Mouse (Mus musculus) midbrain, embryonic 11.5 days (tissue): ENCODE measurements at regions not wholly inside any gene's neighbourhood (a gene's known extent, or its start where the extent isn't known, plus 50 kb on each side); places are given as distances from the start of the nearest gene placed in this dataset.
A peak's percentile ranks its signal among the peaks of the same experiment; 100 is the strongest.

Experiments used
- ATAC-seq: fragments of 200-750 bp; cut with Nextera tagmentation; 2 replicates; pipeline ENCODE4 v1.8.0; 2017; ENCODE audit warnings: moderate TSS enrichment, moderate library complexity; ENCODE audit not compliant: low FRiP score
- DNase-seq: peaks from one replicate; pipeline ENCODE4 v3.0.0; 2015; ENCODE audit warnings: low spot score; ENCODE audit errors: missing footprints
- H3K27ac ChIP-seq: fragments of 300-500 bp; sonication (generic); 2 replicates; pipeline ENCODE4 v1.5.1; 2014; ENCODE audit warnings: low read depth, low read length
- H3K27me3 ChIP-seq: fragments of 300-500 bp; sonication (generic); 2 replicates; pipeline ENCODE4 v1.6.1; 2014; ENCODE audit warnings: mild to moderate bottlenecking, low read length, moderate library complexity, mixed read lengths; ENCODE audit not compliant: control insufficient read depth, insufficient read depth
- H3K36me3 ChIP-seq: fragments of 300-500 bp; sonication (generic); 2 replicates; pipeline ENCODE4 v1.6.1; 2014; ENCODE audit warnings: mild to moderate bottlenecking, low read length, moderate library complexity, mixed read lengths; ENCODE audit not compliant: control insufficient read depth, insufficient read depth
- H3K4me1 ChIP-seq: fragments of 300-500 bp; sonication (generic); 2 replicates; pipeline ENCODE4 v1.6.1; 2014; ENCODE audit warnings: low read length; ENCODE audit not compliant: control insufficient read depth, insufficient read depth
- H3K4me2 ChIP-seq: fragments of 300-500 bp; sonication (generic); 2 replicates; pipeline ENCODE4 v1.6.1; 2014; ENCODE audit warnings: mild to moderate bottlenecking, moderate library complexity
- H3K4me3 ChIP-seq: fragments of 300-500 bp; sonication (generic); 2 replicates; pipeline ENCODE4 v1.5.1; 2014; ENCODE audit warnings: low read depth, low read length
- H3K9ac ChIP-seq: fragments of 300-500 bp; sonication (generic); 2 replicates; pipeline ENCODE4 v1.6.1; 2014; ENCODE audit warnings: low read length
- H3K9me3 ChIP-seq: fragments of 300-500 bp; sonication (generic); 2 replicates; pipeline ENCODE4 v1.6.1; 2016; ENCODE audit warnings: low read length; ENCODE audit not compliant: control insufficient read depth
- WGBS: fragments of 180-500 bp; shearing (Covaris S2); extraction: QIAGEN DNeasy Blood & Tissue Kit; methylation state at CpG from one replicate; pipeline ENCODE4 v1.1.7; 2014; 5-methylcytosine and 5-hydroxymethylcytosine counted together

DNA sequence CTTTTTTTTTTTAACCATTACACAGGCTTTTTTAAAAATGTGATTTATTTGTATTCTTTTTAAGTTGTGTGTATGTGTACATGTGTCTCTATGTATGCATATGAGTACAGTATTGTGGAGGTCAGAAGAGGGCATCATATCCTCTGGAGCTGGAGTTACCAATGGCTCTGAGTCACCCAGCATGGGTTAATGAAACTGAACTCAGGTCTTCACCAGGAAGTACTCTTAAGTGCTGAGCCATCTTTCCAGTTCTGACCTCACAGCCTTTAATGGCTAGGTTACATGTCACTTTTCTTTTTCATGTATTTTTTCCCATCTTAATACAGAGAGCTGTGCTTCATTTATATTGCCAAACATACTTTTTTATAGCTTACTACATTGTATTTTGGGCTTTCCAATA, 136.8 kb downstream of the Kcnj2 start:
- no peaks in the 10 kb centered on the region for H3K36me3 ChIP-seq
- no peak for ATAC-seq
- no peak overlapping the region for H3K4me2 ChIP-seq

DNA sequence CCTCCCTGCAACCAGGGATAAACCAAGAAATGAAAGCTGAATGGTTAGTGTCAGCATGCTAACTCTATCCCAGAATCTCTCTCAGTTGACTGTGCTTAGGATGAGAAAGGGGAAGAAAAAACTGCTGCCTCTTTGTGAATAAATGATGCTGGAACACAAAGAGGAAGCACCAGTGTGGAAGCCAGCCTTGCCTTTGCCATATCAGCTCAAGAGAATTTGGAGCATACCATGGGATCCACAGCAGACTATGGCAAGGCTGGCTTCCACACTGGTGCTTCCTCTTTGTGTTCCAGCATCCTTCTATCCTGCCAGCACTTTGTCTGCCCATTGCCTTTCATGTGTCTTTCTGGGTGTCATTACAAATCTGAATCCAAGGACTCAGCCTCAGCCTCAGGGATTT, 144.6 kb downstream of the Kcnj2 start:
- H3K9me3 ChIP-seq, result no peaks in the 10 kb centered on the region
- no peaks in the 10 kb centered on the region for H3K27me3 ChIP-seq
- no peak overlapping the region for H3K4me2 ChIP-seq
- DNase-seq (no peak), ATAC-seq (no peak)
- H3K27ac ChIP-seq, result no peak overlapping the region
- H3K4me3 ChIP-seq, result no peak overlapping the region
- H3K9ac ChIP-seq, result no peak overlapping the region
- H3K4me1 ChIP-seq, result peaks cover 13% of the 10 kb centered on the region
- no peaks in the 10 kb centered on the region for H3K36me3 ChIP-seq

More for the DNA sequence above, 136.8 kb downstream of the Kcnj2 start:
- Histone ChIP-seq H3K9me3 (no peaks in the 10 kb centered on the region), H3K4me1 (no peaks in the 10 kb centered on the region), H3K27ac (no peak overlapping the region), H3K4me3 (no peak overlapping the region), H3K27me3 (no peaks in the 10 kb centered on the region), H3K9ac (no peak overlapping the region)
- DNase-seq, result no peak

GRCm38 (mm10) chr11:111212038-111212701, 146.2 kb downstream of the Kcnj2 start:
- Histone ChIP-seq H3K27ac (peak overlapping the region; percentile 78), H3K4me1 (peaks cover 13% of the 10 kb centered on the region), H3K27me3 (no peaks in the 10 kb centered on the region), H3K36me3 (no peaks in the 10 kb centered on the region), H3K4me2 (no peak overlapping the region; the same call in 1 of the 2 replicates), H3K9me3 (no peaks in the 10 kb centered on the region), H3K4me3 (no peak overlapping the region), H3K9ac (no peak overlapping the region)
- ATAC-seq (peak; percentile 92), DNase-seq (peak; percentile 90)
- 44% methylated on average over 5 of the region's 5 CpGs for WGBS

DNA sequence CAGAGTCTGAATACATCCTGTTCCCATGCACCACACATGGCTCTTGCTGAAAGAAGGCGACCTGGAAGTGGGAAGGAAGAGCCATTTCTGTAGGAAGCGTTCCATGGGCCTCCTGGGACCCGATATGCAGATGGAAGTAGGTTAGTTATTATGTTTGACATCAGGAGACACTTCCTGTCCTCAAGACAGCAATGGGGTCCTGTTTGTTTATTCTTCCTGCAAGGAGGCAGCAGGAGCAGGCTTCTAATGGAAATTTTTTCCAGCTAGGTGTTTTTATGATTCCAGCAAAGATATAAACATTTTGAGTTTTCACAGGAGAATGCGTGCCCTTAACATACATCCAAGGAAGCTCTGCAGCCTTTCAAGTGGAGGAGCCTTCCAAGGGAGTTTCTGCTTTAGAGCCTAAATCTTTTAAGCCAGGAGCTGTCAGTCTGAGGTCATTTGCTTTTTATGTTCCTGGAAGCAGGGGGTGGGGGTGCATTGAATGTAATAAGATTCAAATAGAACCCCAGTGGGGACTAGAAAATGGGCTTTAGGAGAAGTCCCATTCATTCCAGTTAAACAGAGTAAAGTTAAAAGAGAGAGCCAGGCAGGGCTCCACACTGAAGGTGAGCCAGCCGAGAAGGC, 146.9 kb downstream of the Kcnj2 start:
- peak; percentile 91 for DNase-seq
- H3K9me3 ChIP-seq, result no peaks in the 10 kb centered on the region
- WGBS, result 14% methylated on average over 5 of the region's 5 CpGs
- H3K27ac ChIP-seq, result peak overlapping the region; percentile 78
- ATAC-seq, result peak; percentile 55
- H3K27me3 ChIP-seq, result no peaks in the 10 kb centered on the region
- H3K4me3 ChIP-seq, result no peak overlapping the region
- no peak overlapping the region for H3K9ac ChIP-seq
- no peaks in the 10 kb centered on the region for H3K36me3 ChIP-seq
- peaks cover 13% of the 10 kb centered on the region for H3K4me1 ChIP-seq
- no peak overlapping the region; the same call in 1 of the 2 replicates for H3K4me2 ChIP-seq

DNA sequence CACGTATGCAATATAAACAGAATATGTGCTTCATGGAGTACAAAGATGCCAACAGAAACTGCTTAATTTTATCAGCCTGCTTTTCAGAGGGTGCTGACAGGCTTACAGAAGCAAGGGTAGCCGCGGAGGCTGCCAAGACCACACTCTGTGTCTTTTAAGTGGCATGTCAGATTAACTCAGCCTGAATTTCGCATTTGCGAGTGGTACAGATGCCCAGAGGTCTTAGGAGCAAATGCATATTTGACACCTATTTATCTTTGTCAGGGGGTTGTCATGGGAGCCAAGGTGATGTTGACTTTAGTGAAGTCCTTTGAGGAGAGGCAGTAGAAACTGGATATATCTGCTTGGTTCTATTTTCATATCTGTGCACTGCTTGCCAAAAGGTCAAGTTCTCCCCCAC, 149.0 kb downstream of the Kcnj2 start:
- H3K4me3 ChIP-seq, result no peak overlapping the region
- no peak overlapping the region for H3K9ac ChIP-seq
- H3K4me1 ChIP-seq, result peaks cover 13% of the 10 kb centered on the region
- no peaks in the 10 kb centered on the region for H3K27me3 ChIP-seq
- H3K36me3 ChIP-seq, result no peaks in the 10 kb centered on the region
- no peaks in the 10 kb centered on the region for H3K9me3 ChIP-seq
- H3K27ac ChIP-seq, result no peak overlapping the region
- WGBS, result 65% methylated on average over 5 of the region's 5 CpGs
- ATAC-seq, result no peak
- H3K4me2 ChIP-seq, result no peak overlapping the region
- DNase-seq, result no peak

GRCm38 (mm10) chr11:111223834-111224233, 157.9 kb downstream of the Kcnj2 start:
- no peak for ATAC-seq
- H3K9ac ChIP-seq, result no peak overlapping the region
- no peaks in the 10 kb centered on the region for H3K36me3 ChIP-seq
- WGBS, result 87% methylated on average over 4 of the region's 4 CpGs
- no peaks in the 10 kb centered on the region for H3K9me3 ChIP-seq
- no peak overlapping the region for H3K4me2 ChIP-seq
- H3K27ac ChIP-seq, result no peak overlapping the region
- DNase-seq, result no peak
- no peaks in the 10 kb centered on the region for H3K27me3 ChIP-seq
- H3K4me1 ChIP-seq, result no peaks in the 10 kb centered on the region
- H3K4me3 ChIP-seq, result no peak overlapping the region

DNA sequence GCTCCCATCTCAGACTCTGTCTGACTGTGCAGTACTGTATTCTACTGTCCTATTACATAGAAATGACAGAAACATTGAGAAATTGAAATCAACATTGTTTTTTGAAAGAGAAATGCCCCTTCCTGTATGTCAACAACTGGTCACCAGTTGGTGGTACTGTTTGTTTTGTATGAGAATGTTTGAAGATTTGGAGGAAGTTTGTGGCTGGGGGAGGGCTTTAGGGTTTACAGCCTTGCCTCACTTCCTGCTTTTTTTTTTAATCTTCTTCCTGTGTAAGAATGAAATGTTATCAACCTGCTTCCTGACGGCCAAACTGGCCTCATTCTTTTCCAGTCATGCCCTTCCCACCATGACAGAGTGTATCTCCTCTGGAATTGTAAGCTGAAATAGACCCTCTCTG, 161.3 kb downstream of the Kcnj2 start:
- H3K27me3 ChIP-seq, result no peaks in the 10 kb centered on the region
- ATAC-seq, result no peak

GRCm38 (mm10) chr11:111236741-111237140, 170.8 kb downstream of the Kcnj2 start:
- no peak overlapping the region for H3K27ac ChIP-seq
- H3K9me3 ChIP-seq, result no peaks in the 10 kb centered on the region
- no peak overlapping the region for H3K4me2 ChIP-seq
- no peaks in the 10 kb centered on the region for H3K27me3 ChIP-seq
- no peak overlapping the region for H3K4me3 ChIP-seq
- ATAC-seq, result no peak
- H3K36me3 ChIP-seq, result no peaks in the 10 kb centered on the region
- H3K4me1 ChIP-seq, result no peaks in the 10 kb centered on the region
- no peak for DNase-seq
- no peak overlapping the region for H3K9ac ChIP-seq
- 95% methylated on average over 1 of the region's 1 CpGs for WGBS

More for the DNA sequence above, 161.3 kb downstream of the Kcnj2 start:
- H3K4me2 ChIP-seq, result no peak overlapping the region
- no peaks in the 10 kb centered on the region for H3K9me3 ChIP-seq
- no peaks in the 10 kb centered on the region for H3K36me3 ChIP-seq
- WGBS, result 79% methylated on average over 1 of the region's 1 CpGs
- no peak overlapping the region for H3K9ac ChIP-seq
- no peak overlapping the region for H3K4me3 ChIP-seq
- H3K4me1 ChIP-seq, result no peaks in the 10 kb centered on the region
- DNase-seq, result no peak
- no peak overlapping the region for H3K27ac ChIP-seq

- Histone ChIP-seq H3K27ac (no peak overlapping the region), H3K4me3 (no peak overlapping the region), H3K9me3 (no peaks in the 10 kb centered on the region), H3K36me3 (no peaks in the 10 kb centered on the region), H3K4me1 (no peaks in the 10 kb centered on the region), H3K27me3 (no peaks in the 10 kb centered on the region), H3K4me2 (no peak overlapping the region), H3K9ac (no peak overlapping the region)
- DNase-seq (no peak), ATAC-seq (no peak)
- WGBS, result 67% methylated on average over 3 of the region's 3 CpGs
Observed at GRCm38 (mm10) chr11:111239784-111240183, 173.8 kb downstream of the Kcnj2 start.
